25 mouse cellular contexts compared by ENCODE assay signal in the genomic region with DNA sequence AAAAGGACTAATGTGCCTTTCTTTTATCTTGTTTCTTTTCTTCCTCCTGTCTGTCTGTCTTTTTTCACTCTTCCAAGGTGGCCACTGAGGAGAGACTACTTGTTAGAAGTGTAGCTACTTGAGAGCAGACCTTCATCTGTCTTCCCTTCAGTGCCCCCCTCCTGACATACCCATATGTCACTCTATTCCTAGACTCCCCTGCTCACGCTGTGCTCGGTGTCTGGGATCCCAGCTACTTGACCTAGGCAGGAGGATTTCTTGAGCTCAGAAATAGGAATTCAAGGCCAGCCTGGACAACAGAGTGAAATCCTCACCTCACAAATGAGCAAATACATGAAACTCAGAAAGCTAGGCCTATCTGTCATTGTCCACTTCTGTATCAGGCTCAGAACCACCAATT.
DNase-seq lines count a peak whose midpoint lies in the region; ATAC-seq and TF ChIP-seq lines count a peak whose summit lies in the region.
"Had no signal": no experiment of that assay in that cellular context is flagged by ENCODE, and none has a peak within 500 bp of the region (broad histone marks: within the 10 kb centered on the region; RNA-seq: fewer than 3 reads in every experiment).

No protein-coding gene starts in this region.

- TF ChIP-seq CTCF in hindbrain, postnatal 0 days (IDR thresholded peaks at IDR 0.05; ENCODE audit: low read depth): no peak
- no peak for TF ChIP-seq CTCF in cerebellum, adult 2 months (IDR thresholded peaks at IDR 0.05; ENCODE audit: borderline replicate concordance, insufficient read depth, low read depth, low read length)

- peak overlapping the region; percentile 36; the same call in 1 of the 2 replicates for H3K27ac ChIP-seq in hindbrain, postnatal 0 days
- no peak overlapping the region for H3K27ac ChIP-seq in hindbrain, embryonic 11.5 days (ENCODE audit: low read depth, low read length)
- peak overlapping the region; percentile 38; the same call in 1 of the 2 replicates for H3K27ac ChIP-seq in liver, embryonic 15.5 days (replicated peaks)
- no peak overlapping the region for H3K27ac ChIP-seq in liver, embryonic 11.5 days (ENCODE audit: low read depth, low read length)
- H3K27ac ChIP-seq in cerebellum, adult 2 months (ENCODE audit: insufficient read depth, low read length): peak overlapping the region; percentile 80
- peak overlapping the region; percentile 68; the same call in 1 of the 2 replicates for H3K27ac ChIP-seq in intestine, embryonic 15.5 days
- H3K27ac ChIP-seq: embryonic facial prominence, embryonic 12.5 days; forebrain, embryonic 13.5 days; heart, embryonic 10.5 days; liver, embryonic 14.5 days had no signal

- TF ChIP-seq POLR2A in cerebellum, adult 2 months (IDR thresholded peaks at IDR 0.05; ENCODE audit: borderline replicate concordance, insufficient read depth, low read length): no peak

- H3K36me3 ChIP-seq in hindbrain, postnatal 0 days (ENCODE audit: insufficient read depth, low read length): no peaks in the 10 kb centered on the region
- no peaks in the 10 kb centered on the region for H3K36me3 ChIP-seq in hindbrain, embryonic 11.5 days (ENCODE audit: control insufficient read depth, insufficient read depth, low read length)
- no peaks in the 10 kb centered on the region for H3K36me3 ChIP-seq in liver, embryonic 15.5 days (replicated peaks)
- no peaks in the 10 kb centered on the region for H3K36me3 ChIP-seq in liver, embryonic 11.5 days (ENCODE audit: control insufficient read depth, insufficient read depth, low read length)
- no peaks in the 10 kb centered on the region for H3K36me3 ChIP-seq in intestine, embryonic 15.5 days
- H3K36me3 ChIP-seq: embryonic facial prominence, embryonic 12.5 days had no signal

- 49% methylated on average over 2 of the region's 2 CpGs for WGBS in hindbrain, postnatal 0 days
- 55% methylated on average over 2 of the region's 2 CpGs for WGBS in hindbrain, embryonic 11.5 days
- 87% methylated on average over 2 of the region's 2 CpGs for whole genome bisulfite sequencing in liver, embryonic 15.5 days (ENCODE audit: insufficient replicate concordance)
- WGBS in liver, embryonic 11.5 days: 85% methylated on average over 2 of the region's 2 CpGs
- 7% methylated on average over 2 of the region's 2 CpGs for WGBS in cerebellum, adult 2 months
- WGBS in intestine, embryonic 15.5 days: 71% methylated on average over 2 of the region's 2 CpGs

- H3K4me3 ChIP-seq in hindbrain, postnatal 0 days (ENCODE audit: low read length): no peak overlapping the region
- H3K4me3 ChIP-seq in hindbrain, embryonic 11.5 days (ENCODE audit: low read depth, low read length): no peak overlapping the region
- no peak overlapping the region for H3K4me3 ChIP-seq in liver, embryonic 15.5 days (replicated peaks)
- H3K4me3 ChIP-seq in liver, embryonic 11.5 days (ENCODE audit: low read depth, low read length): no peak overlapping the region
- no peak overlapping the region for H3K4me3 ChIP-seq in cerebellum, adult 2 months (replicated peaks; ENCODE audit: insufficient read depth, low read depth, low read length)
- H3K4me3 ChIP-seq in intestine, embryonic 15.5 days (replicated peaks): no peak overlapping the region
- H3K4me3 ChIP-seq: embryonic facial prominence, embryonic 12.5 days; erythroblast, embryonic 14.5 days; forebrain, embryonic 13.5 days; heart, embryonic 10.5 days; myocyte had no signal

- no peaks in the 10 kb centered on the region for H3K27me3 ChIP-seq in hindbrain, postnatal 0 days (ENCODE audit: insufficient read depth, low read length)
- no peaks in the 10 kb centered on the region for H3K27me3 ChIP-seq in hindbrain, embryonic 11.5 days (ENCODE audit: control insufficient read depth, insufficient read depth, low read length)
- no peaks in the 10 kb centered on the region for H3K27me3 ChIP-seq in liver, embryonic 15.5 days
- H3K27me3 ChIP-seq in liver, embryonic 11.5 days (replicated peaks; ENCODE audit: control insufficient read depth, insufficient read depth, low read length): no peaks in the 10 kb centered on the region
- no peaks in the 10 kb centered on the region for H3K27me3 ChIP-seq in cerebellum, adult 2 months (ENCODE audit: control insufficient read depth, insufficient read depth, low read length)
- no peaks in the 10 kb centered on the region for H3K27me3 ChIP-seq in intestine, embryonic 15.5 days (replicated peaks)
- H3K27me3 ChIP-seq: embryonic facial prominence, embryonic 12.5 days; forebrain, embryonic 13.5 days had no signal

- no peak for ATAC-seq in hindbrain, postnatal 0 days
- no peak for ATAC-seq in hindbrain, embryonic 11.5 days (ENCODE audit: low FRiP score)
- ATAC-seq in liver, embryonic 15.5 days (ENCODE audit: insufficient read depth): no peak
- no peak for ATAC-seq in liver, embryonic 11.5 days (replicated peaks; ENCODE audit: low FRiP score)
- no peak for ATAC-seq in intestine, embryonic 15.5 days
- ATAC-seq: CD4-positive, CD25-positive, alpha-beta regulatory T cell, adult 4 months; midbrain, embryonic 16.5 days had no signal

- H3K4me1 ChIP-seq in hindbrain, postnatal 0 days (ENCODE audit: insufficient read depth, low read length): peaks cover 29% of the 10 kb centered on the region
- peaks cover 12% of the 10 kb centered on the region for H3K4me1 ChIP-seq in hindbrain, embryonic 11.5 days (replicated peaks; ENCODE audit: control insufficient read depth, insufficient read depth, low read length)
- peaks cover 89% of the 10 kb centered on the region for H3K4me1 ChIP-seq in liver, embryonic 15.5 days (replicated peaks)
- peaks cover 81% of the 10 kb centered on the region for H3K4me1 ChIP-seq in liver, embryonic 11.5 days (replicated peaks; ENCODE audit: control insufficient read depth, insufficient read depth, low read length)
- peaks cover 79% of the 10 kb centered on the region for H3K4me1 ChIP-seq in cerebellum, adult 2 months (ENCODE audit: control insufficient read depth, insufficient read depth, low read length)
- peaks cover 59% of the 10 kb centered on the region for H3K4me1 ChIP-seq in intestine, embryonic 15.5 days (replicated peaks)

- H3K9me3 ChIP-seq in hindbrain, postnatal 0 days (ENCODE audit: low read length): no peaks in the 10 kb centered on the region
- H3K9me3 ChIP-seq in hindbrain, embryonic 11.5 days (ENCODE audit: control insufficient read depth, low read length): no peaks in the 10 kb centered on the region
- H3K9me3 ChIP-seq in liver, embryonic 15.5 days (replicated peaks): no peaks in the 10 kb centered on the region
- H3K9me3 ChIP-seq in liver, embryonic 11.5 days (ENCODE audit: control insufficient read depth, low read length): no peaks in the 10 kb centered on the region
- no peaks in the 10 kb centered on the region for H3K9me3 ChIP-seq in intestine, embryonic 15.5 days
- H3K9me3 ChIP-seq: embryonic facial prominence, embryonic 12.5 days; forebrain, embryonic 13.5 days; heart, embryonic 10.5 days had no signal

- H3K4me2 ChIP-seq in hindbrain, postnatal 0 days (ENCODE audit: low read depth, low read length): no peak overlapping the region
- no peak overlapping the region for H3K4me2 ChIP-seq in hindbrain, embryonic 11.5 days (replicated peaks; ENCODE audit: low read depth, low read length)
- H3K4me2 ChIP-seq in liver, embryonic 15.5 days: no peak overlapping the region
- no peak overlapping the region for H3K4me2 ChIP-seq in liver, embryonic 11.5 days
- H3K4me2 ChIP-seq in intestine, embryonic 15.5 days (replicated peaks): no peak overlapping the region
- H3K4me2 ChIP-seq: embryonic facial prominence, embryonic 12.5 days; forebrain, embryonic 13.5 days had no signal

- no peak for DNase-seq in hindbrain, postnatal 0 days (ENCODE audit: low spot score)
- DNase-seq in hindbrain, embryonic 11.5 days (ENCODE audit: low spot score): no peak
- no peak for DNase-seq in liver, embryonic 11.5 days (ENCODE audit: low spot score)
- DNase-seq in cerebellum, adult 2 months: peak; percentile 66 to 82
- DNase-seq in left cerebral cortex, adult 9 months (ENCODE audit: low spot score in 2 of 2): no peak
- DNase-seq in left cerebral cortex, adult 11 months (ENCODE audit: low spot score): no peak
- DNase-seq: adrenal gland, postnatal 14 days; heart, postnatal 4 days; kidney, adult 8-10 months; kidney, postnatal 14 days; left cerebral cortex, postnatal 4 days; lung, postnatal 4 days; right cerebral cortex, adult 18-20 months; right cerebral cortex, postnatal 4 days; thymus, adult 2 months had no signal

- H3K9ac ChIP-seq in hindbrain, postnatal 0 days (replicated peaks; ENCODE audit: low read length): no peak overlapping the region
- H3K9ac ChIP-seq in hindbrain, embryonic 11.5 days (ENCODE audit: low read depth, low read length): no peak overlapping the region
- H3K9ac ChIP-seq in liver, embryonic 15.5 days: no peak overlapping the region
- no peak overlapping the region for H3K9ac ChIP-seq in liver, embryonic 11.5 days (ENCODE audit: low read depth, low read length)
- H3K9ac ChIP-seq in intestine, embryonic 15.5 days: no peak overlapping the region
- H3K9ac ChIP-seq: embryonic facial prominence, embryonic 12.5 days; liver, embryonic 14.5 days had no signal

Comparison
In these comparisons a context has a peak if more than half of its experiments do, and no peak if none do; other contexts are left out.
1. H3K27ac ChIP-seq: peak in hindbrain, postnatal 0 days (single experiment), liver, embryonic 15.5 days (single experiment), cerebellum, adult 2 months (single experiment) and intestine, embryonic 15.5 days (single experiment); none in hindbrain, embryonic 11.5 days (single experiment) and liver, embryonic 11.5 days (single experiment).
2. DNase-seq: peak in cerebellum, adult 2 months (2 of 2); none in hindbrain, postnatal 0 days (single experiment), hindbrain, embryonic 11.5 days (single experiment), liver, embryonic 11.5 days (single experiment), left cerebral cortex, adult 9 months (0 of 2) and left cerebral cortex, adult 11 months (single experiment).